Mouse (Mus musculus) cerebellum, adult 9-11 months (tissue): ENCODE results near the gene Rtel1.

Source experiments
- DNase-seq: peaks from one replicate; pipeline ENCODE4 v3.0.0; 2022

Gene Rtel1

DNA sequence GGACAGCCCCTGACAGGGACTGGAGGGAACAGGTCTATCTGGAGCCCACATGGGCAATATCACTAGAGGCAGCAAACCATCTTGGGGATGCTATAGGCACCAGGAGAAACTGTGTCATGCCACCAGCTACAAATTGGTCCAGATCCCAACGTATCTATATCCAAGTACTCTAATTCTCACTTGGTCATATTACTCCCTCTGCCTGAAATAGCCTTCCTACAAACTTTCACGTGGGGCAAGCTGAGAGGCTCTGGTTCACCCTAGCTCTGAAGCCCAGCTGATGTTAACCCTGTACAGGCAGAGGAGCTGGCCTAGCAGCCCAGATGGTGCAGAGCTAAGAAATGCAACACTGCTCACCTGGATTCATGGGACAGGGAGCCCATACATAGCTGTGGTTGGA lies 72.0 kb downstream of the Rtel1 start:
- DNase-seq = no peak

DNA sequence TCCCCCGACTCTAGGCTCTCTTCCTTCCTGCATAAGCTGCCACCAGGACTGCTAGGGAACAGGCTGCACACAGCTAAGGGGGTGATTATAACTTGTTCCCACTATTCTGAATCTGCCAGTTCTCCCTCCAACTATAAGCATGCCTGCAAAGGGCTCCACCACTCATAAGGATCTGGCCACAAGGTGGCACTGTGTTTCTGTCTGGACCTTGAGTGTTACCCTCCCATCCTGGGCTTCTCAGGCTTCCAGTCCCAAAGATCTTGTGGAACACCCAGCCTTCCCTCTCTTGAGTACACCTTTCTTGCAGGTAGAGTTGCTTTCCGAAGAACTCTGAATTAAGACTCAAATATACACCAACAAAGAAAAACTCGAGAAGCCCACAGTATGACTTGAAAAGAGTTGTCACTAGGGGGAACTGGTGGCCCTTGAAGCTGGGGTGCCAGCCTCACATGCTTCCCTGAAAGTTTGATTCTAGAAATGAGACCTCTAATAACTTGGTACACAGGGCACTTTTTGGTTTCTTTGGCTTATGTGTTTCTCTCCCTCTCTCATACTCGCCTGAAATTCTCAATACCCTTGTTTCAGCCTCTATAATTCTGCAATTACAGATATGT lies 73.2 kb downstream of the Rtel1 start:
- DNase-seq = peak; percentile 85

DNA sequence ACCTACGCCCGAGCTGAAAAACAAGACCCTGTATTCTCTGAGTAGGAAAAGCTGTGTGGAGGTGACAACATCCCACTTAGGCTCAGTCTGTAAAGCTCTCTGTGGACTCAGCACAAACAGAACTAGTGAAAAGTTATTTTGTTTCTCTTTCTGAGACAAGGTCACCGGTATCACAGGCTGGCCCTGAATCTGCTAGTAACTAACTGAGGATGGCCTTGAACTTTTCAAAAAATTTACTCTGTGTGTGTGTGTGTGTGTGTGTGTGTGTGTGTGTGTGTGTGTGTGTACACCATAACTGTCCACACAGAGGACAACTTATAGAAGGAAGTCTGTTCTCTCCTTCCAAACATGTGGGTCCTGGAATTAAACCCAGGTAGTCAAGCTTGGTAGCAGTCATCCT lies 74.5 kb downstream of the Rtel1 start:
- DNase-seq = no peak

DNA sequence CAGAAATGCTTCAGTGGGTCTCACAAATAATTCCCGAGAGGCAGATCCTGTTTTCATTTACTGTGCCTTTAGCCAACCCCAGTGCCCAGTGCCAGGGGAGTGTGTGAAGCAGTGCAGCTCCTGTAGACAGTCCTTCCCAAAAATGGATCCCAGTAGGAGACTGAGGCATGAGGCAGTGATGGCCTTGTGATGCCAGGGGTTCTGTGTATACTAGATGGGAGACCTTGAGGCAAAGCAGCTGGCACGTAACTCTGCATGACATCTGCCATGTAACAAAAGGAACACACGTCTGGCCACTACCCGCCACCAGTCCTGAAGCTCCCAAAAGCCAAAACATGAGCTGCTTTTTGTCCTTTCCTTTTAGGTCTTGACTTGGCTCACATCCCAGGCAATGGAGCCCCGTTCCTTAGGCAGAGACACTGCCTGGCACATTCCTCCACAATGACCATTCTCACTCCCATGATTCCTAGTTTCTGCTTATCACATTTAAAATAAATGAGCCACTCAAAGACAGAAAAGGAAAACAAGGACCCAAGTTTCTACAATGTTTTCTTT lies 77.7 kb downstream of the Rtel1 start:
- DNase-seq = no peak

DNA sequence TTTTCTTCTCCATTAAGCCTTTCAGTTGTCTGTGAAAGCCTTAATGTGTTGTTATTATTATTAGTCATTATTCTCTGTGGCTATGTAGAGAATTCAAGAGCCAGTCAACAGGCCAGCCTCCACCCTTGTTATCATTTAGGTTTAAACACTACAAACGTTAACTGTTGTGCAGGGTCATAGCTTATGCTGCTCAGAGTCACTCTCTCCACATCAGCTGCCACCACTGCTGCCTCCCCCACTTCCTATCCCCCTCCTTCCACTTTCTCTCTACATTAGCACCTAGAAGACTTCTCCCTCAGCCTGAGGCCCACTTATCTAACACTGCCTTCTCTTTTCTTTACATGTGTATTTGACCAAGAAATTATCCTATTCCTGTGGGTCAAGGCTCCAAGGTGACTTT lies 82.0 kb downstream of the Rtel1 start:
- DNase-seq = no peak

DNA sequence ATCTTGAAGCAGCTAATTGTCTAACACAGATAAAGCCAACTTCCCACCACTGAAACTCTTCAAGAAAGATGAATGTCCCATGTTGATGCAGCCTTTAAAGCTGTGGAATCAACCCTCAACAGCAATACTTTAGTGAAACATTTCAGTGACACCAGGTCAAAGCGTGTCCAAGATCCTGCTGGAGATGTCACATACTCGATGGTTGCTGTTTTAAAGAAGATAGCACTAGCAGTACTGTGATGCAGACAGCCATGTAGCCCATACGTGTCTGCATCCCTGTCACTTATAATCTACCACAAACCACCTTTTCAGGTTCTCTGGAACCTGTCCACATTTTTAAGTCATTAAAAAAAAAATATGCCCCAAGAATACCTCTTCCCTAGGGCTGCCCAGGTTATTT lies 84.2 kb downstream of the Rtel1 start:
- no peak for DNase-seq
